Mouse (Mus musculus): ENCODE data around the gene Nxt1. TPM values are rescaled to one million over a fixed set of nuclear protein-coding genes. Genes with fewer than 3 reads are reported as not detected.

Gene Nxt1
- 19.8 and 25.5 TPM in 2 replicates for polyA plus RNA-seq (2011; ENCODE audit: insufficient read length, low read depth, missing spikeins)

DNA sequence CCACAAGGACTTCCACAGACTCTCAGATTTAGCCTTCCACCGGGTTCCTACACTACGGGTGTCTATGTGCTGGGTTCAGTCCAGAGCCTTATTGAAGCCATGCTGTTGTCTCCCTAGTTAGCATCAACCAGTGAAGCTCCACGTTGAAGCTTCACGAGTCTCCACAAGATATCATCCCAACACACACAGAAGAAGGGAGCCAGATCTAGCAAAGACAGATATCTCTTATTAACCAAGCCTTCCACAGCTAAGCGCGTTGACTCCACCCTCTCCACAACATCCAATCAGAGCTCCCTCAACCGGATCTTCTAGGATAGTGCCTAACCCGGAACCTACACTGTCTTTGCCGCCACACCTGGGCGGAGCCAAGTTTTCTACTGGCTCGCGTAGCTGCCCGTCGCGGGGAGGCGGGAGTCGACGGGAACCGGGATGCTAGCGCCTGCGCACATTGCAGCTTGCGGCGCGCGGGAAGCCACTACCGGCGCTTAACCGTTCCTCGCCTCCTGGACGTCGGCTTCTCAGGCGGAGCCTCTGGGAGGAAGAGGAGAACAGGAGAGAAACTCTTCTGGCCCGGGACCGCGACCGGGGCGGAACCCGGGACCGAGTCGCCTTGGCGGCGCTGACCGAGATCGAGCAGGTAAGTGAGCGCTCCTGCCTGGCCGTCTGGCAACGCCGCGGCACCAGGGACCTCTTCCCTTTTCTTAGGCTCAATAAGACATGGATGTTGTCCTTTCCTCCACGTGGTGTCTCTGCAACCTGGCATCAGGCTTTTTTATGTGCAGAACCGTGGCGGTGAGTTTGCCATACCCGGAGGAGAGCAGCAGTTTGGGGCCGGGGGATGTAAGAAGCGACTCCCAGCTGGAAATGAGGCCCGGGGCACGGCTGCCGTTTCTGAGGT is at the start of gene Nxt1:
TSS of gene Nxt1 (plus strand) at position 403 of the 898 bp plus-strand sequence.
- Histone ChIP-seq H3K4me1 (ENCODE audit: control insufficient read depth, insufficient read depth, low read length) (peaks cover 4% of the 10 kb centered on the region), H3K27ac (ENCODE audit: insufficient read depth, low read length) (peak within 1 kb of the TSS; percentile 69), H3K4me3 (ENCODE audit: insufficient read depth, low read length) (peak within 1 kb of the TSS; percentile 92)
- TF ChIP-seq CTCF (IDR thresholded peaks at IDR 0.05; ENCODE audit: borderline replicate concordance, insufficient read depth, low read length) (no peak), POLR2A (IDR thresholded peaks at IDR 0.05; ENCODE audit: low read depth, low read length) (peak; percentile 85)

DNA sequence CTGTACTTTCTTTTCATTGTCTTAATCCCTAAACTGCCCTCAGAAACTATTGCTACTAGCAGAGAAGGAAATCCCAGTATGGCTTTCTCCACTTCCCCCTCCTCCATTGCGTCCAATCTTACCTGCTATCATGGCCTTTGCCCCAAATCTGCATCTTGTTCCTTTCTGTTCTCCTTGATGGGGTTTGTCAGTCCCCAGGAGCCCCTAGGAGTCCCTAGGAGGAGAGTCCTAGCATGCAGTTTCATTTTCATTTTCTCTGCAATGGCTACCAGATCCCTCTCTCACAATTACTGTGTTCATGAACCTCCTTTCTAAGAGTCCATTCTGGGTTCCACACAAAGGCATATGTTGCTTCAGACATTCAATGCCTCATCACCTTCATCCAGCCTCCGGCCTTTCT is 49.3 kb upstream of the Nxt1 start:
- TF ChIP-seq POLR2A (IDR thresholded peaks at IDR 0.05; ENCODE audit: low read depth, low read length) (no peak), CTCF (IDR thresholded peaks at IDR 0.05; ENCODE audit: borderline replicate concordance, insufficient read depth, low read length) (no peak)
- H3K4me3 ChIP-seq (ENCODE audit: insufficient read depth, low read length) = no peak overlapping the region
- no peaks in the 10 kb centered on the region for H3K4me1 ChIP-seq (ENCODE audit: control insufficient read depth, insufficient read depth, low read length)
- H3K27ac ChIP-seq (ENCODE audit: insufficient read depth, low read length) = no peak overlapping the region

- H3K4me3 ChIP-seq (ENCODE audit: insufficient read depth, low read length) = no peak overlapping the region
- no peak for TF ChIP-seq CTCF (IDR thresholded peaks at IDR 0.05; ENCODE audit: borderline replicate concordance, insufficient read depth, low read length)
- no peak for TF ChIP-seq POLR2A (IDR thresholded peaks at IDR 0.05; ENCODE audit: low read depth, low read length)
These were observed 47.9 kb upstream of the Nxt1 start for GRCm38 (mm10) chr2:148624484-148624883.

GRCm38 (mm10) chr2:148627011-148627471 is 45.4 kb upstream of the Nxt1 start:
- Histone ChIP-seq H3K4me1 (ENCODE audit: control insufficient read depth, insufficient read depth, low read length) (no peaks in the 10 kb centered on the region), H3K4me3 (ENCODE audit: insufficient read depth, low read length) (no peak overlapping the region), H3K27ac (ENCODE audit: insufficient read depth, low read length) (no peak overlapping the region)
- TF ChIP-seq POLR2A (IDR thresholded peaks at IDR 0.05; ENCODE audit: low read depth, low read length) (no peak), CTCF (IDR thresholded peaks at IDR 0.05; ENCODE audit: borderline replicate concordance, insufficient read depth, low read length) (no peak)

More at GRCm38 (mm10) chr2:148624484-148624883, 47.9 kb upstream of the Nxt1 start:
- H3K4me1 ChIP-seq (ENCODE audit: control insufficient read depth, insufficient read depth, low read length) = no peaks in the 10 kb centered on the region
- H3K27ac ChIP-seq (ENCODE audit: insufficient read depth, low read length) = no peak overlapping the region

DNA sequence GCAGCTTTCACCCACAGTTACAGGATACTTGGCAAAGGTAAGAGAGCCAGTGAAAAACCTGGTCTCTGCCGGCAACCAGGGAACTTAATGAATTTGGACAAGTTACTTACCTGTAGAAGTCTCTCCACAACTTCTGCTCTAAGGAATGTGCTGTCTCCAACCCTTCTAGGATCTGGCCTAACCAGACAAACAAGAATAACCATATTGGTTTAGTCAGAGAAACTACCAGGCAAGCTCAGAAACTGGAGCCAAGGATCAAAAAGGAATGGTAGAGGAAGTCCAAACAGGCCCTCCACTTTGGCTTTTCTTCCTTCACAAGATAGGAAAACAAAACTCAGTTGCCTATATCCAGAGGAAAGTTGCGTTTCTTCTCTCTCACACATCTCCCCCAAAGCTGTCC is 41.4 kb upstream of the Nxt1 start:
- no peak overlapping the region for H3K4me3 ChIP-seq (ENCODE audit: insufficient read depth, low read length)

GRCm38 (mm10) chr2:148631602-148632001 is 40.8 kb upstream of the Nxt1 start:
- Histone ChIP-seq H3K4me3 (ENCODE audit: insufficient read depth, low read length) (no peak overlapping the region), H3K27ac (ENCODE audit: insufficient read depth, low read length) (no peak overlapping the region), H3K4me1 (ENCODE audit: control insufficient read depth, insufficient read depth, low read length) (no peaks in the 10 kb centered on the region)
- TF ChIP-seq POLR2A (IDR thresholded peaks at IDR 0.05; ENCODE audit: low read depth, low read length) (no peak), CTCF (IDR thresholded peaks at IDR 0.05; ENCODE audit: borderline replicate concordance, insufficient read depth, low read length) (no peak)

More for the DNA sequence above, 41.4 kb upstream of the Nxt1 start:
- Histone ChIP-seq H3K27ac (ENCODE audit: insufficient read depth, low read length) (no peak overlapping the region), H3K4me1 (ENCODE audit: control insufficient read depth, insufficient read depth, low read length) (no peaks in the 10 kb centered on the region)
- TF ChIP-seq POLR2A (IDR thresholded peaks at IDR 0.05; ENCODE audit: low read depth, low read length) (no peak), CTCF (IDR thresholded peaks at IDR 0.05; ENCODE audit: borderline replicate concordance, insufficient read depth, low read length) (no peak)

DNA sequence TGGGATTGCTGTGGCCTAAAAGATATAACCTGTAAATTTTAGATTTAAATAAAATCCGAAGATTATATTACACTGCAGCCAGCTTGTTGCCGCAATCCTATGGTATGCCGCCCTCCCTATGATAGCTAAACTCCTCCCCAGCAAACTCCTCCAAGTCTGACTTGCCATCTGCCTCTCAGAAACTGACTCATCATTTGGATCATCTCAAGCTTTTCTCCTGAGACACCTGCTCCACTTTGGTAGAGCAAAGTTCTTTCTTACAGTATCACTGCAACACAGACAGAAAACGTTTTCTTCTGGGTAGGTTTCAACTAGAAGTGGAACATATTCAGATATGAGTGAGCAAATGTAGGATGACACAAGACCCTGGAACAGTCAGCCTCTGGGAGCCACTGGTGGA is 37.9 kb upstream of the Nxt1 start:
- no peak overlapping the region for H3K4me3 ChIP-seq (ENCODE audit: insufficient read depth, low read length)
- TF ChIP-seq POLR2A (IDR thresholded peaks at IDR 0.05; ENCODE audit: low read depth, low read length) (no peak), CTCF (IDR thresholded peaks at IDR 0.05; ENCODE audit: borderline replicate concordance, insufficient read depth, low read length) (no peak)
- no peaks in the 10 kb centered on the region; the same call in 1 of the 2 replicates for H3K4me1 ChIP-seq (ENCODE audit: control insufficient read depth, insufficient read depth, low read length)
- no peak overlapping the region for H3K27ac ChIP-seq (ENCODE audit: insufficient read depth, low read length)

- no peak for TF ChIP-seq CTCF (IDR thresholded peaks at IDR 0.05; ENCODE audit: borderline replicate concordance, insufficient read depth, low read length)
- TF ChIP-seq POLR2A (IDR thresholded peaks at IDR 0.05; ENCODE audit: low read depth, low read length) = no peak
- Histone ChIP-seq H3K4me1 (ENCODE audit: control insufficient read depth, insufficient read depth, low read length) (no peaks in the 10 kb centered on the region; the same call in 1 of the 2 replicates), H3K4me3 (ENCODE audit: insufficient read depth, low read length) (no peak overlapping the region), H3K27ac (ENCODE audit: insufficient read depth, low read length) (no peak overlapping the region)
These were observed 29.6 kb upstream of the Nxt1 start for GRCm38 (mm10) chr2:148642610-148643370.

DNA sequence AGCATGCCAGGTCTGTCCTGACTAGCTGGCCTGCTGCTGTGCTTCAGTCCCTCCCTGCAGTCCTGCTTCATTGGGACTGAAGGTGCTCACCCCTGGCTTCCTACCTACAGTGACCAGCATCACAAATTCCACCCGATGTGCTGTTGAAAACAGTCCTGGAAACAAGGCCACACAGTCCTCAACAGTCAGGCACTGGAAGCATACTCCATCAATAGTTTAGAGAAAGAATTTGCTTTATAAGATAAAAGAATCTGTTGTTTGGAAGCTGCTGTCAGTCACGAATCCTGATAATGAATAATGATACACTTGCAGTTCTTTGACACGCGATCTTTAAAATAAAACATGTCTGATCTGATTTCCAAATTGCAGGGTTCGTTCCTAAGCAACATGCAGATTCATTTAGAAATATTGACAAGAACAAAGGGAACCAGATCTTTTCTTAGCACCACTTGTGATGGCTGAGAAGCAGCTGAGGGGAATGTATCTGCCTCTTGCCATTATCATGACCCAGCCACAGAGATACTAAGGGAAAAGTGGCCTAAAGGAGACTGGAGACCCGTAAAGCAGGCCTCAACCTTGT is 27.9 kb upstream of the Nxt1 start:
- H3K27ac ChIP-seq (ENCODE audit: insufficient read depth, low read length) = no peak overlapping the region
- no peak overlapping the region for H3K4me3 ChIP-seq (ENCODE audit: insufficient read depth, low read length)
- H3K4me1 ChIP-seq (ENCODE audit: control insufficient read depth, insufficient read depth, low read length) = no peaks in the 10 kb centered on the region; the same call in 1 of the 2 replicates
- TF ChIP-seq POLR2A (IDR thresholded peaks at IDR 0.05; ENCODE audit: low read depth, low read length) = no peak
- no peak for TF ChIP-seq CTCF (IDR thresholded peaks at IDR 0.05; ENCODE audit: borderline replicate concordance, insufficient read depth, low read length)

All from embryonic fibroblast, embryonic 13.5 days (primary cell).